Mouse (Mus musculus): Measurements from ENCODE around the gene Zswim3.

- TF ChIP-seq CTCF (IDR thresholded peaks at IDR 0.05) = no peak
- no peak for TF ChIP-seq EP300 (IDR thresholded peaks at IDR 0.05)
Measured at GRCm38 (mm10) chr2:164800252-164801004, 4.5 kb upstream of the Zswim3 start.
